Mouse (Mus musculus) ES-E14 (cell line): Measurements from ENCODE around the gene Prrt3. TPM values are rescaled to one million over a fixed set of nuclear protein-coding genes. Genes with fewer than 3 reads are reported as not detected.
A peak's percentile ranks its signal among the peaks of the same experiment; 100 is the strongest.

Experiments
- DNase-seq: peaks from one replicate; pipeline ENCODE4 v3.0.0-alpha.2; 2013; ENCODE audit warnings: low read depth, low spot score
- H3K27ac ChIP-seq: 2 replicates; pipeline ENCODE4 v1.5.1; 2012; ENCODE audit warnings: low read depth, mild to moderate bottlenecking, low read length, moderate library complexity, mixed read lengths; ENCODE audit not compliant: poor library complexity, insufficient read depth, severe bottlenecking
- H3K36me3 ChIP-seq: 2 replicates; pipeline ENCODE4 v1.6.1; 2012; ENCODE audit warnings: mild to moderate bottlenecking, low read length, moderate library complexity, mixed read lengths; ENCODE audit not compliant: control insufficient read depth, poor library complexity, insufficient read depth, severe bottlenecking
- H3K4me1 ChIP-seq, 2 experiments: fragments of 150-350 bp in 1 of 2; sonication (generic) in 1 of 2; 2 replicates each; pipeline ENCODE4 v1.6.1; 2012; ENCODE audit warnings: low read length in 2 of 2, mild to moderate bottlenecking in 1 of 2, mixed read lengths in 1 of 2; ENCODE audit not compliant: control insufficient read depth in 2 of 2, insufficient read depth in 2 of 2, poor library complexity in 1 of 2
- H3K4me3 ChIP-seq, 2 experiments: fragments of 150-350 bp in 1 of 2; sonication (generic) in 1 of 2; 2 replicates each; pipeline ENCODE4 v1.5.1; 2012; ENCODE audit warnings: low read length in 2 of 2, low read depth in 1 of 2, mild to moderate bottlenecking in 1 of 2, mixed read lengths in 1 of 2; ENCODE audit not compliant: insufficient read depth in 1 of 2, poor library complexity in 1 of 2, severe bottlenecking in 1 of 2
- H3K9ac ChIP-seq: 2 replicates; pipeline ENCODE4 v1.6.1; 2012; ENCODE audit warnings: low read depth, mild to moderate bottlenecking, low read length, mixed read lengths; ENCODE audit not compliant: poor library complexity, insufficient read depth, severe bottlenecking
- H3K9me3 ChIP-seq: fragments of 150-350 bp; sonication (generic); 2 replicates; pipeline ENCODE4 v1.6.1; 2012; ENCODE audit warnings: low read depth, mild to moderate bottlenecking, low read length; ENCODE audit not compliant: control insufficient read depth, insufficient read depth
- CHD2 ChIP-seq: IDR thresholded peaks from 2 replicates; pipeline ENCODE4 v1.6.1; 2014; ENCODE audit warnings: mild to moderate bottlenecking, low read depth, low read length, inconsistent platforms
- HCFC1 ChIP-seq: IDR thresholded peaks from 2 replicates; pipeline ENCODE4 v1.6.1; 2012; ENCODE audit warnings: low read length, inconsistent platforms, borderline replicate concordance; ENCODE audit not compliant: insufficient read depth
- MAFK ChIP-seq: IDR thresholded peaks from 2 replicates; pipeline ENCODE4 v1.6.1; 2014; ENCODE audit warnings: mild to moderate bottlenecking, low read depth, low read length, inconsistent platforms; ENCODE audit not compliant: insufficient read depth
- ZC3H11A ChIP-seq: IDR thresholded peaks from 2 replicates; pipeline ENCODE4 v1.6.1; 2012; ENCODE audit warnings: low read depth, mild to moderate bottlenecking, inconsistent platforms, low read length, borderline replicate concordance
- ZNF384 ChIP-seq: IDR thresholded peaks from 2 replicates; pipeline ENCODE4 v1.6.1; 2012; ENCODE audit warnings: low read depth, low read length, inconsistent platforms
- in situ Hi-C, 2 experiments: fragments of 600-800 bp; cut with MboI; formaldehyde crosslinking; loops; one replicate each; pipeline ENCODE4 v1.15.1; 2025; ENCODE audit warnings: low sequenced_read_pairs in 2 of 2, inconsistent platforms in 1 of 2; ENCODE audit not compliant: unreplicated experiment in 2 of 2
- total RNA-seq: library from RNA; depleted of rRNA; stranded (reverse); fragments of 300-350 nt; gene quantifications from 2 replicates; pipeline ENCODE4 v1.2.3, GENCODE M21; 2012

Prrt3 gene
- total RNA-seq, 1 experiment: 16.3 TPM

- H3K9ac ChIP-seq: no peak overlapping the region
- H3K36me3 ChIP-seq: no peaks in the 10 kb centered on the region
- no peak for DNase-seq
- in situ Hi-C loops: no loop called here
- TF ChIP-seq CHD2: no peak
- TF ChIP-seq HCFC1: no peak
- TF ChIP-seq MAFK: no peak
- no peak overlapping the region for H3K4me3 ChIP-seq
- peaks cover 0 to 6% of the 10 kb centered on the region in 2 experiments; a peak in 1 of 4 replicates for H3K4me1 ChIP-seq
- no peaks in the 10 kb centered on the region for H3K9me3 ChIP-seq
- no peak overlapping the region for H3K27ac ChIP-seq
Measured at GRCm38 (mm10) chr6:113478906-113479305, 22.8 kb downstream of the Prrt3 start.

GRCm38 (mm10) chr6:113477353-113477752 is 24.4 kb downstream of the Prrt3 start:
- no peak for DNase-seq
- Histone ChIP-seq H3K9me3 (no peaks in the 10 kb centered on the region), H3K36me3 (no peaks in the 10 kb centered on the region), H3K27ac (no peak overlapping the region), H3K9ac (no peak overlapping the region), H3K4me1 (peaks cover 0 to 7% of the 10 kb centered on the region in 2 experiments; a peak in 1 of 4 replicates), H3K4me3 (no peak overlapping the region)
- no peak for TF ChIP-seq ZC3H11A
- TF ChIP-seq ZNF384: no peak
- no peak for TF ChIP-seq MAFK
- TF ChIP-seq CHD2: no peak
- TF ChIP-seq HCFC1: no peak
- in situ Hi-C loops: no loop called here

DNA sequence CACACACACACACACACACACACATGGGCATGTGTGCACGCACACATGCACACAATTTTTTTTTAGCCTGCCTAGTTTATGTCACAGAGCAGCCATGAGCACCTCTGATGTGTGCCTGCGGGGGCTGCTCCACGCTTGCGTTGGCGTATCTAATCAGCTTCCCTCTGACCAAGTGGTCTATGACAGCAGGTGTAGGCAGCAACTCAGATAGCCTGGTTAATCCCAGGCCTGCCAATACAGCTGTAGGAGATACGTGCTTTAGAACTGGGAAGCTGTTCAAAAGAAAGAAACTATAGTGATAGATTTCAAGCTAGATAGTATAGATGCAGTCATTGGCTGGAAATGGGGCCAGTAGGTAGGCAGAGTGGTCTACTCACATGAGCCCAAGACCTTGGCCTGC is 28.0 kb downstream of the Prrt3 start:
- TF ChIP-seq ZNF384 (no peak), HCFC1 (no peak), ZC3H11A (no peak), MAFK (no peak), CHD2 (no peak)
- Histone ChIP-seq H3K9me3 (no peaks in the 10 kb centered on the region), H3K36me3 (no peaks in the 10 kb centered on the region), H3K4me3 (no peak overlapping the region), H3K9ac (no peak overlapping the region), H3K27ac (no peak overlapping the region), H3K4me1 (peaks cover 6 to 20% of the 10 kb centered on the region in 2 experiments)
- DNase-seq: no peak
- in situ Hi-C loops: no loop called here

GRCm38 (mm10) chr6:113473246-113473645 is 28.5 kb downstream of the Prrt3 start:
- DNase-seq: no peak
- H3K36me3 ChIP-seq: no peaks in the 10 kb centered on the region
- in situ Hi-C loops: no loop called here
- TF ChIP-seq MAFK (no peak), ZNF384 (no peak), CHD2 (no peak), HCFC1 (no peak), ZC3H11A (no peak)
- no peak overlapping the region for H3K9ac ChIP-seq
- H3K9me3 ChIP-seq: no peaks in the 10 kb centered on the region
- H3K4me1 ChIP-seq: peaks cover 6 to 19% of the 10 kb centered on the region in 2 experiments
- no peak overlapping the region for H3K4me3 ChIP-seq
- no peak overlapping the region for H3K27ac ChIP-seq

DNA sequence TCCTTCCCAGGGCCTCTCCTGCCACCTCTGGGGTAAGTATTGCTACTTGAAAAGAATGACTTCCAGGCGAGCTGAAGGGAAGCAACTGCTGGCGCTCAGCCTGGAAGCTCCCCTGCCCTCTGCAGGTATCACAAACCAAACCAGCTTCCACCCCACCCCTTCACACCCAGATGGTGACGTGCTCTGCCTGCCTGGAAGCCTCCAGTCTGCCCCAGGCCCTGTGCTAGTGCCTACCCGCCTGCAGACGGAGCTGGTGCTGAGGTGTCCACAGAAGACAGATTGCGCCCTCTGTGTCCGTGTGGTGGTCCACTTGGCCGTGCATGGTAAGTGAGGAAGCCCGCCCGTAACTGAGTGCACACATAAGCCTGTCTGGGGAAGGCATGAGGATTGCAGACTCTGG is 29.7 kb downstream of the Prrt3 start:
- H3K9me3 ChIP-seq: no peaks in the 10 kb centered on the region
- DNase-seq: no peak
- TF ChIP-seq MAFK (no peak), ZNF384 (no peak), ZC3H11A (no peak), CHD2 (no peak), HCFC1 (no peak)
- H3K4me3 ChIP-seq: peak overlapping the region; percentile 28 to 29; a peak in 2 of 4 replicates
- in situ Hi-C loops: no loop called here
- H3K4me1 ChIP-seq: peaks cover 6 to 19% of the 10 kb centered on the region in 2 experiments
- no peak overlapping the region for H3K27ac ChIP-seq
- H3K36me3 ChIP-seq: no peaks in the 10 kb centered on the region
- H3K9ac ChIP-seq: no peak overlapping the region
